Mouse (Mus musculus): ENCODE data around the gene Vps33a. TPM values are rescaled to one million over a fixed set of nuclear protein-coding genes. Genes with fewer than 3 reads are reported as not detected.
A peak's percentile ranks its signal among the peaks of the same experiment; 100 is the strongest.

Gene Vps33a
- polyA plus RNA-seq, 1 experiment from 2014 or later = 27.9 TPM

DNA sequence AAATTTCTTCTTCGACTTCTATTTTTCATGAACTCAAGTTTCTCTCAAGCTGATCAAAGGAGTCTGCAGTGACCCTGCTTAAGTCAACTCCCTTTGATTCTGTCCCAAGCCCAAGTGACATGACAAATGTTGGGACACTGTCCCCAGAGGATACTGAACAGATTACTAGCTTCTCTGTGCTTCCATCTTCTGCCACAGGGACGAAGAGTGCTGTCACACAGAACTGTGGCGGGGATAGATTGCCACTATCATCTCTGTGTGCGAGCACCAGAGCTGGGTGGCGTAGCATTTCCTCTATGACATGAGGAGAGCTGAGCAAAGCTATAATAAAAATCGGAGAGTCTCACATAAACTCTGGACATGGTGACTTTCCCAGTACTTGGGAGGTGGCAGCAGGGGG, 29.3 kb upstream of the Vps33a start:
- H3K9ac ChIP-seq (replicated peaks; ENCODE audit: low read length) = no peak overlapping the region
- no peak overlapping the region for H3K4me2 ChIP-seq (ENCODE audit: low read depth, low read length)
- no peak overlapping the region for H3K27ac ChIP-seq (replicated peaks; ENCODE audit: low read depth, low read length)
- no peaks in the 10 kb centered on the region for H3K4me1 ChIP-seq (ENCODE audit: control insufficient read depth, insufficient read depth, low read length)
- DNase-seq (ENCODE audit: low spot score) (no peak), ATAC-seq (replicated peaks; ENCODE audit: insufficient number of reproducible peaks, low FRiP score, low TSS enrichment, low read depth) (no peak)
- H3K4me3 ChIP-seq (ENCODE audit: low read depth, low read length) = no peak overlapping the region
- no peaks in the 10 kb centered on the region for H3K9me3 ChIP-seq (replicated peaks; ENCODE audit: control insufficient read depth, low read length)
- H3K36me3 ChIP-seq (replicated peaks; ENCODE audit: control insufficient read depth, insufficient read depth, low read depth, low read length) = no peaks in the 10 kb centered on the region; the same call in 1 of the 2 replicates
- H3K27me3 ChIP-seq (ENCODE audit: control insufficient read depth, insufficient read depth, low read length) = no peaks in the 10 kb centered on the region
- 91% methylated on average over 6 of the region's 6 CpGs for WGBS

DNA sequence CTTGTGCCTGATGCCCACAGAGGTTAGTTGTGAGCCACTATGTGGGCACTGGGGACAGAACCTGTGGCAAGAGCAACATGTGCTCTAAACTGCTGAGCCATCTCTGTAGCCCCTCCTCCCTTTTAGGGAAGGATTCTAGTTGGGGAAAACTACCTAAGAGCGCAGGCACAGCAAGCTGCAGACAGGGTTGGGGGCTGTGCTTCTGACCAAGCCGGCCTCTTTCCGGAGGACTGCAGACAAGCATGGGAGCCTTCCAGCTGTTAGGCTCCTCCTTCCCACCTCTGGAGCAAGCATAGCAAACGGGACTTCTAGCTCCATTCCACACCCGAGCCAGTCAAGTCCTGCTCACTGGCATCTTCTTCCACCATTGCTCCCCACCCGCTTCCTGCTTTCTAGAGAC, 26.5 kb upstream of the Vps33a start:
- WGBS = 44% methylated on average over 6 of the region's 6 CpGs
- no peak for ATAC-seq (replicated peaks; ENCODE audit: insufficient number of reproducible peaks, low FRiP score, low TSS enrichment, low read depth)
- H3K36me3 ChIP-seq (replicated peaks; ENCODE audit: control insufficient read depth, insufficient read depth, low read depth, low read length) = no peaks in the 10 kb centered on the region

DNA sequence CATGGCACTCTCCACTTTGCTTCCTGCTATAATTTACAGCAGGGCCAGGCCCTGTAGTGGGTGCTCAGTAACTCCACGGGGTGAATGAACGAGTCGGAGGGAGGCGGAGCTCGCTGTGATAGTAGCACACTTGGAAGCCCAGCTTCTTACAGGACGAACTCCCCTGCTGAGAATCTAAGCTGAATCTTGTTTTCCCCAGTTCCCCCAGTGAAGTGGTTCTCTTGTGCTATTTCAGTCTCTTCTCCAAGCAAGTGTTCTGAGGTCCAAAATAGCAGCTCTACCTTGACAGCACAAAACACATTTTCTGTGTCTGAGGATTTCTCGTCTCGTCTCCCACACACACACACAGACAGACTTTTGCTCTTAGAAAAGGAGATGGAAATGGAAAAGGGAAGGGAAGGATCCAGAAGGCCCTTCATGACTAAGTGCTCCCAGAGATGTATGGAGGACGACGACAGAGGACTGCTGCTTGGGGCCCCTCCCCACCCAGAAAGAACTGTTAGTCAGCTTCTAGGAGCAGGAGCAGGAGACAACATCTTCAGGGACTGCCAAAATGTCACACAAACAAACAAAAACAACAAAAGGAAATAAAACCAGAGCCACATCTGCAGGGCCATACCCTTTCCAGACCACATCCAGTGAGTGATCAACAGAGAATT, 20.9 kb upstream of the Vps33a start:
- DNase-seq (ENCODE audit: low spot score) (no peak), ATAC-seq (replicated peaks; ENCODE audit: insufficient number of reproducible peaks, low FRiP score, low TSS enrichment, low read depth) (no peak)
- Histone ChIP-seq H3K36me3 (replicated peaks; ENCODE audit: control insufficient read depth, insufficient read depth, low read depth, low read length) (no peaks in the 10 kb centered on the region; the same call in 1 of the 2 replicates), H3K9me3 (replicated peaks; ENCODE audit: control insufficient read depth, low read length) (no peaks in the 10 kb centered on the region), H3K27me3 (ENCODE audit: control insufficient read depth, insufficient read depth, low read length) (no peaks in the 10 kb centered on the region), H3K4me1 (ENCODE audit: control insufficient read depth, insufficient read depth, low read length) (no peaks in the 10 kb centered on the region), H3K4me2 (ENCODE audit: low read depth, low read length) (no peak overlapping the region), H3K4me3 (ENCODE audit: low read depth, low read length) (no peak overlapping the region), H3K27ac (replicated peaks; ENCODE audit: low read depth, low read length) (no peak overlapping the region), H3K9ac (replicated peaks; ENCODE audit: low read length) (no peak overlapping the region)
- 82% methylated on average over 10 of the region's 10 CpGs for WGBS

More for the DNA sequence above, 26.5 kb upstream of the Vps33a start:
- H3K27me3 ChIP-seq (ENCODE audit: control insufficient read depth, insufficient read depth, low read length) = no peaks in the 10 kb centered on the region
- H3K9me3 ChIP-seq (replicated peaks; ENCODE audit: control insufficient read depth, low read length) = no peaks in the 10 kb centered on the region
- no peak overlapping the region for H3K4me3 ChIP-seq (ENCODE audit: low read depth, low read length)
- H3K27ac ChIP-seq (replicated peaks; ENCODE audit: low read depth, low read length) = no peak overlapping the region
- no peaks in the 10 kb centered on the region for H3K4me1 ChIP-seq (ENCODE audit: control insufficient read depth, insufficient read depth, low read length)
- H3K4me2 ChIP-seq (ENCODE audit: low read depth, low read length) = no peak overlapping the region
- no peak overlapping the region for H3K9ac ChIP-seq (replicated peaks; ENCODE audit: low read length)
- no peak for DNase-seq (ENCODE audit: low spot score)

DNA sequence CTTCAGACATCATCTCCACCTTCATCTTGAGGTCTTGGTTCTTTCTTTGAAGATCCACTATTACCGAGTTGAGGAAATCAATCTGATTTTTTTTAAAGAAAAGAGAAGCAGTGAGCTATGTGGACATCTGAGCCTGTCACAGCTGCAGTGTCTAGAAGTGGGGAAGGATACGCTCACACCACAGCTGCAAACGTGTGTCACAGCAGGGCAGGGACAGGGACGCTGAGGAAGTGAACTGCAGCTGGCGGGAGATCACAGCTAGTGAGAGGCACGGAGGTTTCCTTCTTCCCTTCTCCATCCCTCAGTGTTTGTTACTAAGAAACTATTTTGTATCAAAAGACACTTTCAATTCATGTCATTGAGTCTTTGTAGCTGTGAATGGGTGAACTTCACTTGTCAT, 7.2 kb upstream of the Vps33a start:
- WGBS = 85% methylated on average over 6 of the region's 6 CpGs

DNA sequence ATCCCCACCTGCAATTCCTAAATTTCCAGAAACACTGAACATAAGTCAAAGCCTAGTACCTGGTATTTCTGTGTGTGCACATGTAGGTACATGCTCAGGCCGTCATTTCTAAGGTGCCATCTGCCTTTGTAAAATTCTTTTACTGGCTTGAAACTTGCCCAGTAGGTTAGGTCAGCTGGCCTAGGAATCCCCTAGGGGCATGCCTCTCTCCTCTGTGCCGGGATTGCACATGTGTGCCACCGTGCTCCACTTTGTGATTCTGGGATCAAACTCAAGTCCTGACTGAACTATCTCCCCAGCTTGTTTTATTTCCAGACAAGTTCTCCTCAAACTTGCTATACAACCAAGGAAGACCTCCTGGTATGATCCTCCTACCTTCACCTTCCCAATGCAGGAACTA, 3.9 kb upstream of the Vps33a start:
- ATAC-seq (replicated peaks; ENCODE audit: insufficient number of reproducible peaks, low FRiP score, low TSS enrichment, low read depth) = no peak
- 75% methylated on average over 3 of the region's 3 CpGs for WGBS

More for the DNA sequence above, 7.2 kb upstream of the Vps33a start:
- Histone ChIP-seq H3K4me2 (ENCODE audit: low read depth, low read length) (no peak overlapping the region), H3K36me3 (replicated peaks; ENCODE audit: control insufficient read depth, insufficient read depth, low read depth, low read length) (peaks cover 4% of the 10 kb centered on the region; the same call in 1 of the 2 replicates), H3K4me3 (ENCODE audit: low read depth, low read length) (no peak overlapping the region), H3K9ac (replicated peaks; ENCODE audit: low read length) (no peak overlapping the region), H3K27me3 (ENCODE audit: control insufficient read depth, insufficient read depth, low read length) (no peaks in the 10 kb centered on the region), H3K27ac (replicated peaks; ENCODE audit: low read depth, low read length) (no peak overlapping the region), H3K4me1 (ENCODE audit: control insufficient read depth, insufficient read depth, low read length) (no peaks in the 10 kb centered on the region), H3K9me3 (replicated peaks; ENCODE audit: control insufficient read depth, low read length) (no peaks in the 10 kb centered on the region)
- DNase-seq (ENCODE audit: low spot score) (no peak), ATAC-seq (replicated peaks; ENCODE audit: insufficient number of reproducible peaks, low FRiP score, low TSS enrichment, low read depth) (no peak)

DNA sequence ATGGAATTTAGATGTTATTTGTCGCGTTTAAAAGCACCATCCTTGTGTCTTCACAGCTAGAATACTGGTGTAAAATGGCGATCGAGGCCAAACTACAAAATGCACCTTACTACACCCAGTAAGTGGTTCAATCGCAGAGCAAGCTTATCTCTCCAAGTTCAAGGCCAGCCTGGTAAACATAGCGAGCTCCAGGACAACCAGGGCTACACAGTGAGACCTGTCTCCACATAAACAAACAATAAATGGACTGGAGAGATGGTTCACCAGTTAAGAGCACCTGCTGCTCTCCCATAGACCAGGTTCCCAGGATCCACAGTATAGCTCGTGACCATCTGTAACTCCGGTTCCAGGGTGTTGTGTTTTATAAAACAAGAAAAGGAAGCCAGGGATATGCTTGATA, 524 bp upstream of the Vps33a start:
- H3K4me3 ChIP-seq (ENCODE audit: low read depth, low read length) = peak overlapping the region; percentile 96
- DNase-seq (ENCODE audit: low spot score) (peak; percentile 4), ATAC-seq (replicated peaks; ENCODE audit: insufficient number of reproducible peaks, low FRiP score, low TSS enrichment, low read depth) (0 out of 2 replicates have a peak, but pooled peaks have one; percentile 18)
- no peaks in the 10 kb centered on the region for H3K27me3 ChIP-seq (ENCODE audit: control insufficient read depth, insufficient read depth, low read length)
- H3K4me2 ChIP-seq (ENCODE audit: low read depth, low read length) = peak overlapping the region; percentile 25; the same call in 1 of the 2 replicates
- no peaks in the 10 kb centered on the region for H3K36me3 ChIP-seq (replicated peaks; ENCODE audit: control insufficient read depth, insufficient read depth, low read depth, low read length)
- H3K9ac ChIP-seq (replicated peaks; ENCODE audit: low read length) = no peak overlapping the region
- no peaks in the 10 kb centered on the region for H3K4me1 ChIP-seq (ENCODE audit: control insufficient read depth, insufficient read depth, low read length)
- no peak overlapping the region for H3K27ac ChIP-seq (replicated peaks; ENCODE audit: low read depth, low read length)
- WGBS = 65% methylated on average over 8 of the region's 8 CpGs
- H3K9me3 ChIP-seq (replicated peaks; ENCODE audit: control insufficient read depth, low read length) = no peaks in the 10 kb centered on the region

More for the DNA sequence above, 3.9 kb upstream of the Vps33a start:
- H3K27ac ChIP-seq (replicated peaks; ENCODE audit: low read depth, low read length) = no peak overlapping the region
- H3K4me2 ChIP-seq (ENCODE audit: low read depth, low read length) = no peak overlapping the region
- peaks cover 4% of the 10 kb centered on the region; the same call in 1 of the 2 replicates for H3K36me3 ChIP-seq (replicated peaks; ENCODE audit: control insufficient read depth, insufficient read depth, low read depth, low read length)
- H3K4me1 ChIP-seq (ENCODE audit: control insufficient read depth, insufficient read depth, low read length) = no peaks in the 10 kb centered on the region
- no peak for DNase-seq (ENCODE audit: low spot score)
- H3K9ac ChIP-seq (replicated peaks; ENCODE audit: low read length) = no peak overlapping the region
- H3K4me3 ChIP-seq (ENCODE audit: low read depth, low read length) = no peak overlapping the region
- H3K27me3 ChIP-seq (ENCODE audit: control insufficient read depth, insufficient read depth, low read length) = no peaks in the 10 kb centered on the region
- H3K9me3 ChIP-seq (replicated peaks; ENCODE audit: control insufficient read depth, low read length) = no peaks in the 10 kb centered on the region

DNA sequence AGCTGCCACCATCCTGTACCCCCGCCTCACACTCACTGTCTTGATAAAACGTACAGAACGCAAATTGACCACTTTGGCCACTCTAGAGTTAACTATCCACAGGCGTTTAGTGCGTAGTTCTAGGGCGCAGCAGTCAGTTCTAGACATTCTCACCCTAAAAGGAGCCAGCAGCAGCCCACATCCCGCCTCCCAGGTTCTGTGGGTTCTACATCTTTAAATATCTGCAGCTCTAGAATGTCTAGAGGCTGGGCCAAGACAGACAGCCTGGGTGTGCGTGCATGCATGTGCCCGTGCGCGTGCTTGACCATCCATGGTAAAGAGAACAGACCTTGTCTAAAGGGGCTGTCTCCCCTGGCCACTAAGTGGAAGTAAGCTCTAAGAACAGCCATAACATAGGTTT, 11.7 kb downstream of the Vps33a start:
- DNase-seq (ENCODE audit: low spot score) = no peak
- H3K27me3 ChIP-seq (ENCODE audit: control insufficient read depth, insufficient read depth, low read length) = no peaks in the 10 kb centered on the region
- no peak overlapping the region for H3K27ac ChIP-seq (replicated peaks; ENCODE audit: low read depth, low read length)
- H3K9ac ChIP-seq (replicated peaks; ENCODE audit: low read length) = no peak overlapping the region
- H3K9me3 ChIP-seq (replicated peaks; ENCODE audit: control insufficient read depth, low read length) = no peaks in the 10 kb centered on the region
- H3K36me3 ChIP-seq (replicated peaks; ENCODE audit: control insufficient read depth, insufficient read depth, low read depth, low read length) = peaks cover 9% of the 10 kb centered on the region
- 94% methylated on average over 11 of the region's 11 CpGs for WGBS
- ATAC-seq (replicated peaks; ENCODE audit: insufficient number of reproducible peaks, low FRiP score, low TSS enrichment, low read depth) = no peak
- H3K4me2 ChIP-seq (ENCODE audit: low read depth, low read length) = no peak overlapping the region
- H3K4me3 ChIP-seq (ENCODE audit: low read depth, low read length) = no peak overlapping the region
- H3K4me1 ChIP-seq (ENCODE audit: control insufficient read depth, insufficient read depth, low read length) = no peaks in the 10 kb centered on the region

DNA sequence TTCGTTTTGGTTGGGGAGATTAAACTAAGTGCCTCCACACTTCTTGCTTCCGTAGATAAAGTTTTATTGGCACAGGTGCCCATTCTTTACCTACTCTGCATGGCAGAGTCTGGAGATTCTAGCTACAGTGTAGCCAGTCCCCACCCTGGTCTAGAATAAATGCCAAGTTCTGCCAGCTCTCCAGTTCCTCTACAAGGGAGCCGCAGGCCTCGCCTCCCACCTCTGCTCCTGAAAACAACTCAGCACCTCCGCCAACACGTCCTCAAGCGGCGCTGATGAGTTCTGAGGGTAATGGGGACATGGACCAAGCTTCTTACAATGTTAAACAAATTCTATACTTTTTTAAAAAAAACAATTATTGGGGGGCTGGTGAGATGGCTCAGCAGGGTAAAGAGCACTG, 13.2 kb downstream of the Vps33a start:
- Histone ChIP-seq H3K36me3 (replicated peaks; ENCODE audit: control insufficient read depth, insufficient read depth, low read depth, low read length) (peaks cover 7% of the 10 kb centered on the region), H3K9me3 (replicated peaks; ENCODE audit: control insufficient read depth, low read length) (no peaks in the 10 kb centered on the region), H3K9ac (replicated peaks; ENCODE audit: low read length) (no peak overlapping the region), H3K4me2 (ENCODE audit: low read depth, low read length) (no peak overlapping the region), H3K4me3 (ENCODE audit: low read depth, low read length) (no peak overlapping the region), H3K4me1 (ENCODE audit: control insufficient read depth, insufficient read depth, low read length) (no peaks in the 10 kb centered on the region), H3K27ac (replicated peaks; ENCODE audit: low read depth, low read length) (no peak overlapping the region), H3K27me3 (ENCODE audit: control insufficient read depth, insufficient read depth, low read length) (no peaks in the 10 kb centered on the region)
- ATAC-seq (replicated peaks; ENCODE audit: insufficient number of reproducible peaks, low FRiP score, low TSS enrichment, low read depth) (no peak), DNase-seq (ENCODE audit: low spot score) (no peak)
- 93% methylated on average over 8 of the region's 8 CpGs for WGBS
